Mouse (Mus musculus) small intestine, adult 2 months (tissue): Measurements from ENCODE around the gene Zhx3. TPM values are rescaled to one million over a fixed set of nuclear protein-coding genes. Genes with fewer than 3 reads are reported as not detected.

Experiments
- H3K27ac ChIP-seq: fragments of 200-500 bp; 2 replicates; pipeline ENCODE4 v1.5.1; 2012; ENCODE audit warnings: low read depth, low read length, control low read depth, inconsistent platforms; ENCODE audit not compliant: insufficient read depth
- H3K27me3 ChIP-seq: fragments of 200-500 bp; 2 replicates; pipeline ENCODE4 v1.6.1; 2012; ENCODE audit warnings: mild to moderate bottlenecking, moderate library complexity, low read length, inconsistent platforms; ENCODE audit not compliant: control insufficient read depth, insufficient read depth
- H3K36me3 ChIP-seq: fragments of 200-500 bp; 2 replicates; pipeline ENCODE4 v1.6.1; 2012; ENCODE audit warnings: mild to moderate bottlenecking, low read length, control low read depth, inconsistent platforms; ENCODE audit not compliant: control insufficient read depth, insufficient read depth
- H3K4me1 ChIP-seq: fragments of 200-500 bp; 2 replicates; pipeline ENCODE4 v1.6.1; 2012; ENCODE audit warnings: low read length, inconsistent platforms, mixed read lengths; ENCODE audit not compliant: control insufficient read depth, insufficient read depth, insufficient read length
- H3K4me3 ChIP-seq: fragments of 200-500 bp; 2 replicates; pipeline ENCODE4 v1.5.1; 2012; ENCODE audit warnings: low read depth, mild to moderate bottlenecking, control low read depth, inconsistent platforms, low read length, moderate library complexity
- CTCF ChIP-seq: fragments of 200-500 bp; IDR thresholded peaks from 2 replicates; pipeline ENCODE4 v1.5.1; 2012; ENCODE audit warnings: low read depth, mild to moderate bottlenecking, control low read depth, inconsistent platforms, low read length, moderate library complexity, mixed read lengths; ENCODE audit not compliant: insufficient replicate concordance, insufficient read length; ENCODE audit errors: extremely low read depth
- POLR2A ChIP-seq: fragments of 200-500 bp; IDR thresholded peaks from 2 replicates; pipeline ENCODE4 v1.6.1; 2012; ENCODE audit warnings: low read depth, mild to moderate bottlenecking, control low read depth, inconsistent platforms, low read length, moderate library complexity
- WGBS: fragments of 180-500 bp; shearing (Covaris S2); methylation state at CpG from one replicate; pipeline ENCODE4 v1.1.7; 2018; 5-methylcytosine and 5-hydroxymethylcytosine counted together
- polyA plus RNA-seq: library from polyadenylated mRNA; depleted of rRNA; stranded (reverse); fragments of >200 nt; gene quantifications from 2 replicates; pipeline ENCODE4 v1.2.3, GENCODE M21; 2012; rRNA removed

The Zhx3 gene
- 3.3 and 6.2 TPM in 2 replicates for polyA plus RNA-seq

DNA sequence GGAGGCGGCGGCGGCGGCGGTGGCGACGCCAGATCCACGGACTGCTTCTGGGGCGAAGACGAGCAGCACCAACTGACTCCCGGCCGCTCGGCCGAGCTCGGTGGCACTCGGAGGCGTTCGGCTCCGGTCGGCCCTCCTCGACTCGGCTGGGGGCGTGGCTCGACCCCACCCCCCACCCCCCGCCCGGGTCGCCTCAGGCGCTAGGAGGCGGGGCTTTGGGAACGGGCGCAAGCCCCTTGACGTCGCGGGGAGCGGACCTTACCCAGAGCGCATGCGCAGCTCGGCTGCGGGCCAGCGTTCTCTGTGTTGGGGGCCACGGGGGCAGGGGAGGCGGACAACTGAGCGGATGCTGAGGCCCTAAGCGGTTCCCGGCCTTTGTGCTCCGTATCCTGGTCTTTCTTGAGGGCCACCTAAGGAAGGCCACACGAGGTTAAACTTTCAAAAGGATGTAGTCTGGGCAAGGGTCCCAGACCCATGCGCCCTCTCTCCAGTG, at the start of gene Zhx3:
Zhx3 (minus strand) TSS at position 109 of the 493 bp plus-strand sequence.
- H3K27me3 ChIP-seq: no peaks in the 10 kb centered on the region
- peak within 1 kb of the TSS; percentile 80 for H3K27ac ChIP-seq
- H3K36me3 ChIP-seq: no peaks in the 10 kb centered on the region
- H3K4me3 ChIP-seq: peak within 1 kb of the TSS; percentile 100
- peaks cover 2% of the 10 kb centered on the region for H3K4me1 ChIP-seq
- peak; percentile 31; the same call in 1 of the 2 replicates for TF ChIP-seq POLR2A
- TF ChIP-seq CTCF: no peak
- under 1% methylated on average over 47 of the region's 48 CpGs for WGBS

DNA sequence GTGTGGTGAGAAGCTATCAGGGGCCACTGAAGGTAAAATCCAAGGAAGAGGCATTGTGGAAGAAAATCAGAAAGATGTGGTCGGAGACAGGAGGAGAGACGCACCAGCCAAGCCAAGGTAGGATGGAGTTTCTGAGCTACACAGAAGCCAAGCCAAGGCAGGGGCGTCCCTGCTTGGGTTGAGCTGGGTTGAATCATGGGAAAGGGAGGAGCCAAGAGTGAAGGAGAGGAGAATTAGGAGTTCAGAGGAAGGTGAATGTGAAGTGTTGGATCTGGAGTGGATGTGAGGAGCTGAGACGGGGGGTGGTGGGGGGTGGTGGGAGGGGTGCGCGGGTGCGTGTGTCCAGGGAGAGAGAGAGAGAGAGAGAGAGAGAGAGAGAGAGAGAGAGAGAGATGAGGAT, 48.5 kb upstream of the Zhx3 start:
- Histone ChIP-seq H3K4me3 (no peak overlapping the region), H3K36me3 (no peaks in the 10 kb centered on the region), H3K27ac (no peak overlapping the region), H3K4me1 (no peaks in the 10 kb centered on the region), H3K27me3 (no peaks in the 10 kb centered on the region)
- TF ChIP-seq POLR2A (no peak), CTCF (no peak)
- 71% methylated on average over 6 of the region's 7 CpGs for WGBS

DNA sequence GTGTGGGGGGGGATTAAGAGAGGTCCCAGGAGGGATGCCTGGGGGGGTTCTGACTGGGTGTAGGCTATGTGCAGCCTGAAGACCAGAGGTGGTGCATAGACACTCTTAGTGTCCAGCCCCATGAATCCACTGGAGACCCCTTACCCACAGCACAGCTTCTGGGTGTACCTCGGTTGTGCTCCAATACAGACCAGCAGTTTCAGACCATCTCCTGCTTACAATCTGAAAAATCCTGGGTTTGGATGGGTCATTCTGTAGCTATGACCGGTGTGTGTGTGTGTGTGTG, 46.1 kb upstream of the Zhx3 start:
- no peaks in the 10 kb centered on the region for H3K36me3 ChIP-seq
- 88% methylated on average over 2 of the region's 2 CpGs for WGBS
- H3K4me1 ChIP-seq: no peaks in the 10 kb centered on the region
- no peak for TF ChIP-seq POLR2A
- TF ChIP-seq CTCF: no peak
- H3K27ac ChIP-seq: no peak overlapping the region
- H3K4me3 ChIP-seq: no peak overlapping the region
- no peaks in the 10 kb centered on the region for H3K27me3 ChIP-seq

DNA sequence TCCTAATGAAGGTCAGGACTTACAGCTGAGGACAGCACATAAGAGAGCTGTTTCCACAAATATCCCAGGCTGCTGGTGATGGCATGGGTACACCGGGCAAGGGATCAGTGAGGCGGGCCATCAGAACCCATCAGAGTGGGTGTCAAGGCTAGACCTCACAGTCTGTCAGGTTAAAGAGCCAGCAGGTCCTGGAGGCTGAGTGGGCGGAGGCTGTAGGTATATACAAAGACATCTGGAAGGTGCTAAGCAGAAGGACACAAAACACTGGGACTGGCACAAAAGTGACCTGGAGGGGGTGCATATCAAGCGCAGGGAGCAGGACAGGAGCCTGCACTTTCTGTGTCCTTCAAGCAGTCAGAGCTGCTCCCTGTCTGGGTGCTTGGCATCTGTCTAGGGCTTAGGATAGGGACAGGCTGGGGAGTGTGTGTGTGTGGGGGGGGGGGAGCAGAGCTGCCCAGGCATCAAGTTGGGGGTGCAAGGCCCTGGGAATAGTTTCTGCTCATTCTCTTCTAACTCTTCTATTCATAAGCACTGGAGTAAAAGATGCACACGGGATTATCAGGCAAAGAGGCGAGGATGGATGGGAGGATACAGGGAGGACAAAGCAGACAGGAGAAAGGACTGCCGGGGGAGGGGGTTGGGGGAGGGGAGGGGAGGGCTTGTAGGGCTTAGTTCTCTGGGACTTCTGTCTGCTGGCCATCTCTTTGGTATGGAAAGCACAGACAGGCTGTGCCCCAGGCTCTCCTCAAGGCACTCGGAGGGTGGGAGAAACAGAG, 45.5 kb upstream of the Zhx3 start:
- Histone ChIP-seq H3K27ac (no peak overlapping the region), H3K4me3 (no peak overlapping the region), H3K36me3 (no peaks in the 10 kb centered on the region), H3K27me3 (no peaks in the 10 kb centered on the region), H3K4me1 (no peaks in the 10 kb centered on the region)
- TF ChIP-seq CTCF (no peak), POLR2A (no peak)
- 69% methylated on average over 8 of the region's 8 CpGs for WGBS

DNA sequence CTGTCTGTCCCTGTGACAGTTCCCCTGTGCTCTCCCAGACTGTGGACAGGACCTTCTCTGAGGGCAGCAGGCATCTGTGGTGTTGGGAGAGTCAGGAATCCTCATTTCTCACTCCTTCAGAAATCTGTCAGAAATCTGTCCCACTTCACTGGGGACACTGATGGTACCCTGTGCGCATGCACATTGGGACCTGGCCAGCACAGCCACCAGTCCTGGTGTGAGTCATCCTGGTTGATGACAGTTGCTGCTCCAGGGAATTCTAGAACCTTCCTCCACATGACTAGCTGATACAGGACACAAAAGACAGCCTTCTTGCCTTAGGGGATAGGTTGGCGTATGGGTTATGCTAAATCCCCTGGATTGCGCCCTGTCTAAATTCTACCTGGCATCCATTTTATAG, 44.5 kb upstream of the Zhx3 start:
- Histone ChIP-seq H3K36me3 (no peaks in the 10 kb centered on the region), H3K4me1 (no peaks in the 10 kb centered on the region)
- 92% methylated on average over 3 of the region's 3 CpGs for WGBS

DNA sequence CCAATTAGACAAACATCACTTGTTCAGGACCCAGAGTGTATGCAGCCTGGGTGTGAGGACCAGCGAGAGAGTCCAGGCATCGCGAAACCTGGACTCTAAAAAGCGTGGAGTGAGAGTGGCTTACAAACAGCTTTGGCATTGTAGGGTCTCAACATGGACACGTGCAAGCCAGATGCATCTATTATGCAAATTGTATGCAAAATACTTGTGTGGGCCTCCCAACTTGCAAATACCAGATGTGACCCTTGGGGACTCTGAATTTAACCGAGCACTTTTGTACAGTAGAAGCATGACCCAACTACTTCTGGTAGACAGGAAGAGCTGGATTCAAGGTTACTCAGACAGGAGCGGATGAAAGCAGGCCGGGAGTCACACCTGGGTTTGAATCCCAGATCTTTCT, 43.9 kb upstream of the Zhx3 start:
- Histone ChIP-seq H3K4me3 (no peak overlapping the region), H3K4me1 (no peaks in the 10 kb centered on the region), H3K36me3 (no peaks in the 10 kb centered on the region), H3K27me3 (peaks cover 11% of the 10 kb centered on the region), H3K27ac (no peak overlapping the region)
- no peak for TF ChIP-seq CTCF
- no peak for TF ChIP-seq POLR2A
- 81% methylated on average over 8 of the region's 8 CpGs for WGBS

More for the DNA sequence above, 44.5 kb upstream of the Zhx3 start:
- H3K27me3 ChIP-seq: peaks cover 6% of the 10 kb centered on the region
- H3K4me3 ChIP-seq: no peak overlapping the region
- TF ChIP-seq POLR2A (no peak), CTCF (no peak)
- H3K27ac ChIP-seq: no peak overlapping the region

DNA sequence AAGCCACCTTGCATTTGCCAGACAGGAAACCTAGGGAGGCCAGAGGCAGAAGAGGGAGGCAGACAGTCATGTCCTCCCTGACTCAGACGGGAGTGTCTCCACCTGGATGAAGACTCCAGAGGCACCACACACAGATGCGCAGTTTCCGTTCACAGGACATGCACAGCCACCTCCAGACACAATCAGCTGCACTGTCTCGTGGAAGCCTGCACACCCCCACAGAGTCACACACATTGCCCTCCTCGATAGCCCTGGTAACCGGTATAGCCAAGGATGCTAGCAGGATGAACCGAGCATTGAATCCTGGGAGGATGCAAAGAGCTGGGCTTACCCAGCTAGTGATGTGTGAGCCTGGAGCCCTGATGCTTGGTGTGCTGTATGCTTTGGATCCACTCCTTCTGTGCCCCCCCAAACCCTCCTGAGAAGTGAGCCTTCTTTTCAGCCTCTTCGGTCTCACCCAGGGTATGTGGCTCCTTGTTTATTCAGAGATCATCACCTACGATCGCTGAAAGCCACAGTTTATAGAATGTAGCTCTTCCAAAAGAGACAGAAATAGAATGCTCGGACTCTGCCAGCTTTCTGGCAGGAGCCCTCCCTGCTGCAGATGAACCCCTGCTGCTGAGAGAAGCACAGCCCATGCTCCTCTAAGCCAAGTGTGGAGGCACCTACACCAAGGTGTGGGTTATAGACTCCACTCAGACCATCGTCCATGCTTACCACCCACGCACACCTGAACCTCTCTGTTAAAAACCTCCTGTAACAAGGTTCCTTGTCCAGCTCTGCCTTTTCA, 43.2 kb upstream of the Zhx3 start:
- TF ChIP-seq CTCF: no peak
- TF ChIP-seq POLR2A: no peak
- Histone ChIP-seq H3K27ac (no peak overlapping the region), H3K36me3 (no peaks in the 10 kb centered on the region), H3K27me3 (peaks cover 15% of the 10 kb centered on the region), H3K4me3 (no peak overlapping the region), H3K4me1 (no peaks in the 10 kb centered on the region)
- WGBS: 63% methylated on average over 13 of the region's 13 CpGs
